Mouse (Mus musculus): Measurements from ENCODE around the gene Hist1h4f.
"Not testable (repeated sequence)": the region's sequence is repeated elsewhere in the genome, so short reads cannot be mapped to it uniquely, and the experiment has no call there.

The Hist1h4f gene

GRCm38 (mm10) chr13:23554925-23555838, 3.7 kb upstream of the Hist1h4f start:
- DNase-seq: peak; percentile 75 to 78

- DNase-seq: peak in 1 of 2 experiments; percentile 14
Measured at GRCm38 (mm10) chr13:23554393-23554792, 2.9 kb upstream of the Hist1h4f start.

- DNase-seq: no peak
Measured at GRCm38 (mm10) chr13:23552962-23553361, 1.5 kb upstream of the Hist1h4f start, which contains the start of gene Hist1h1d. Hist1h1d (plus strand) TSS chr13:23553262.

- no peak for DNase-seq
Measured at GRCm38 (mm10) chr13:23551931-23552914, 775 bp upstream of the Hist1h4f start.

- DNase-seq: no peak
Measured at GRCm38 (mm10) chr13:23550761-23551145, 695 bp downstream of the Hist1h4f start.

- no peak for DNase-seq
Measured at GRCm38 (mm10) chr13:23546694-23547093, 4.8 kb downstream of the Hist1h4f start.

GRCm38 (mm10) chr13:23544787-23545120, 6.7 kb downstream of the Hist1h4f start:
- peak in 1 of 2 experiments; percentile 29 for DNase-seq

- peak; percentile 77 to 86 for DNase-seq
Measured at GRCm38 (mm10) chr13:23543965-23544786, 7.3 kb downstream of the Hist1h4f start, which contains the start of gene Hist1h3f. Hist1h3f (plus strand) TSS chr13:23544052.

GRCm38 (mm10) chr13:23542999-23543607, 8.3 kb downstream of the Hist1h4f start, which contains the start of gene Hist1h2bh:
Hist1h2bh (minus strand) TSS chr13:23543392.
- peak; percentile 65 to 70 for DNase-seq

- DNase-seq: not testable (repeated sequence)
Measured at GRCm38 (mm10) chr13:23542225-23542980, 9.0 kb downstream of the Hist1h4f start.

- DNase-seq: no peak
Measured at GRCm38 (mm10) chr13:23541497-23541896, 10.0 kb downstream of the Hist1h4f start.

- not testable (repeated sequence) for DNase-seq
Measured at GRCm38 (mm10) chr13:23539821-23540220, 11.6 kb downstream of the Hist1h4f start.

GRCm38 (mm10) chr13:23538249-23538648, 13.2 kb downstream of the Hist1h4f start:
- no peak for DNase-seq

- DNase-seq: no peak
Measured at GRCm38 (mm10) chr13:23537006-23537710, 14.3 kb downstream of the Hist1h4f start.

- DNase-seq: no peak
Measured at GRCm38 (mm10) chr13:23536076-23536822, 15.2 kb downstream of the Hist1h4f start.

- DNase-seq: peak; percentile 93 to 94
Measured at GRCm38 (mm10) chr13:23535137-23536075, 16.0 kb downstream of the Hist1h4f start, which contains the start of gene Hist1h3g. Hist1h3g (plus strand) TSS chr13:23535422.

- no peak for DNase-seq
Measured at GRCm38 (mm10) chr13:23534368-23535131, 16.9 kb downstream of the Hist1h4f start.
